Mouse (Mus musculus) CD8-positive naive resting alpha-beta T cell, adult 2 months (primary cell): Measurements from ENCODE around the gene Retn.

ENCODE experiments used
- DNase-seq, 2 experiments: peaks; one replicate each; pipeline ENCODE4 v3.0.0; 2022; ENCODE audit warnings: low read depth in 2 of 2, low spot score in 2 of 2

Gene Retn

GRCm38 (mm10) chr8:3656725-3657381 lies 1.3 kb downstream of the Retn start:
- no peak for DNase-seq

- no peak for DNase-seq
These were observed 5.3 kb downstream of the Retn start for GRCm38 (mm10) chr8:3660889-3661288.

- DNase-seq = no peak
These were observed 8.8 kb downstream of the Retn start for GRCm38 (mm10) chr8:3664405-3664804.

GRCm38 (mm10) chr8:3665507-3665906 lies 9.9 kb downstream of the Retn start, which contains the start of gene Mcemp1:
Gene Mcemp1, plus strand, starts transcription at chr8:3665754.
- no peak for DNase-seq

- DNase-seq = no peak
These were observed 14.8 kb downstream of the Retn start for GRCm38 (mm10) chr8:3670388-3670787.

- DNase-seq = peak; percentile 82 to 89
These were observed 16.5 kb downstream of the Retn start, which contains the start of gene Fcor for GRCm38 (mm10) chr8:3671980-3672491. Gene Fcor, minus strand, starts transcription at chr8:3672362.

GRCm38 (mm10) chr8:3674671-3675070 lies 19.1 kb downstream of the Retn start:
- DNase-seq = no peak

- peak; percentile 93 to 94 for DNase-seq
These were observed 20.8 kb downstream of the Retn start, which contains the start of gene Trappc5 for GRCm38 (mm10) chr8:3676131-3676992. Gene Trappc5, plus strand, starts transcription at chr8:3676299.

GRCm38 (mm10) chr8:3676993-3677579 lies 21.5 kb downstream of the Retn start:
- DNase-seq = peak in 1 of 2 experiments; percentile 9

GRCm38 (mm10) chr8:3678831-3679230 lies 23.3 kb downstream of the Retn start:
- no peak for DNase-seq

- no peak for DNase-seq
These were observed 23.7 kb downstream of the Retn start for GRCm38 (mm10) chr8:3679236-3679635.

GRCm38 (mm10) chr8:3679656-3680055 lies 24.1 kb downstream of the Retn start:
- no peak for DNase-seq

GRCm38 (mm10) chr8:3682435-3682834 lies 26.9 kb downstream of the Retn start:
- no peak for DNase-seq

GRCm38 (mm10) chr8:3683408-3684176 lies 28.0 kb downstream of the Retn start:
- no peak for DNase-seq

GRCm38 (mm10) chr8:3684530-3684929 lies 29.0 kb downstream of the Retn start:
- no peak for DNase-seq

GRCm38 (mm10) chr8:3685422-3685821 lies 29.9 kb downstream of the Retn start:
- DNase-seq = no peak

GRCm38 (mm10) chr8:3687537-3687936 lies 32.0 kb downstream of the Retn start:
- DNase-seq = no peak

GRCm38 (mm10) chr8:3690774-3691173 lies 35.2 kb downstream of the Retn start:
- DNase-seq = no peak

- DNase-seq = no peak
These were observed 38.6 kb downstream of the Retn start, which contains the start of gene Fcer2a for GRCm38 (mm10) chr8:3694121-3694520. Gene Fcer2a, minus strand, starts transcription at chr8:3694175.

GRCm38 (mm10) chr8:3701491-3701890 lies 45.9 kb downstream of the Retn start:
- no peak for DNase-seq

- no peak for DNase-seq
These were observed 50.1 kb downstream of the Retn start for GRCm38 (mm10) chr8:3705711-3706110.
